Mouse (Mus musculus) thymus, adult 2 months (tissue): ENCODE data around the gene Cyb561.

Experiments
- CTCF ChIP-seq: fragments of 200-500 bp; IDR thresholded peaks from 2 replicates; pipeline ENCODE4 v1.5.1; 2012; ENCODE audit warnings: mild to moderate bottlenecking, control low read depth, low read length, moderate library complexity, borderline replicate concordance; ENCODE audit not compliant: control insufficient read depth, poor library complexity, insufficient read depth; ENCODE audit errors: extremely low read depth
- POLR2A ChIP-seq: fragments of 200-500 bp; IDR thresholded peaks from 2 replicates; pipeline ENCODE4 v1.6.1; 2012; ENCODE audit warnings: mild to moderate bottlenecking, low read length, control low read depth, moderate library complexity; ENCODE audit not compliant: control insufficient read depth, poor library complexity, insufficient read depth; ENCODE audit errors: extremely low read depth

DNA sequence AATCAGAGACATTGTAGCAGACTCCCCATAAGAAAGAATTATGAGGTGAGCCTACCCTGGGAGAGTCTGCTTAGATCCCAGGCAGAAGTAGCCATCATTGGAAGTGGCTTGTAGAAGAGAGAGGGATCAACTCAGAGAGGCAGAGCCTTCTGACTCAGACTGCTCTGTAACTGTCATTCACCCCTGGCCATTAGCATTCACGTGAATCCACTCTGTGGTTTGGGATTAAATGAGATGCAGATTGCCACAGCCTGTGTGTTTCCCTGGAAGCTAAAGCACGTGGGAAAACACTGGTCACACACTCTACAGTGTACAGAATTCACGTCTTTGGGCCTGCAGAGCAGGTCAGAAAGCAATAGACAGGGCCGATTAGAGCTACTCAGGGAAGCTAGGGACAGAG is 31.3 kb upstream of the Cyb561 start:
- TF ChIP-seq POLR2A (no peak), CTCF (no peak)
